Mouse (Mus musculus) neural tube, embryonic 15.5 days (tissue): ENCODE data around the gene Olfr1290. TPM values are rescaled to one million over a fixed set of nuclear protein-coding genes. Genes with fewer than 3 reads are reported as not detected.

Experiments used
- ATAC-seq: fragments of 200-750 bp; cut with Nextera tagmentation; 2 replicates; pipeline ENCODE4 v1.8.0; 2017; ENCODE audit warnings: mild to moderate bottlenecking, moderate TSS enrichment, moderate library complexity; ENCODE audit not compliant: low FRiP score
- H3K27ac ChIP-seq: fragments of 300-500 bp; sonication (generic); replicated peaks from 2 replicates; pipeline ENCODE4 v1.5.1; 2015; ENCODE audit warnings: mild to moderate bottlenecking, inconsistent platforms
- H3K27me3 ChIP-seq: fragments of 300-500 bp; sonication (generic); replicated peaks from 2 replicates; pipeline ENCODE4 v1.6.1; 2015; ENCODE audit warnings: inconsistent platforms
- H3K36me3 ChIP-seq: fragments of 300-500 bp; sonication (generic); 2 replicates; pipeline ENCODE4 v1.6.1; 2015; ENCODE audit warnings: inconsistent platforms
- H3K4me1 ChIP-seq: fragments of 300-500 bp; sonication (generic); 2 replicates; pipeline ENCODE4 v1.6.1; 2015; ENCODE audit warnings: inconsistent platforms
- H3K4me2 ChIP-seq: fragments of 300-500 bp; sonication (generic); 2 replicates; pipeline ENCODE4 v1.6.1; 2015; ENCODE audit warnings: inconsistent platforms, mild to moderate bottlenecking, moderate library complexity
- H3K4me3 ChIP-seq: fragments of 300-500 bp; sonication (generic); replicated peaks from 2 replicates; pipeline ENCODE4 v1.5.1; 2015; ENCODE audit warnings: mild to moderate bottlenecking, inconsistent platforms
- H3K9ac ChIP-seq: fragments of 300-500 bp; sonication (generic); replicated peaks from 2 replicates; pipeline ENCODE4 v1.6.1; 2015; ENCODE audit warnings: mild to moderate bottlenecking, inconsistent platforms
- H3K9me3 ChIP-seq: fragments of 300-500 bp; sonication (generic); replicated peaks from 2 replicates; pipeline ENCODE4 v1.6.1; 2016; ENCODE audit warnings: inconsistent platforms
- WGBS: fragments of 180-500 bp; shearing (Covaris S2); methylation state at CpG from one replicate; pipeline ENCODE4 v1.1.7; 2015; ENCODE audit warnings: mixed read lengths; 5-methylcytosine and 5-hydroxymethylcytosine counted together
- polyA plus RNA-seq: library from polyadenylated mRNA; unstranded; fragments of >200 nt; fragmentation: Nextera tagmentation; extraction: Ambion mirVana; gene quantifications from 2 replicates; pipeline ENCODE4 v1.2.1, GENCODE M21; 2015

The Olfr1290 gene
- polyA plus RNA-seq: not detected in 2 replicates

- Histone ChIP-seq H3K9me3 (no peaks in the 10 kb centered on the region), H3K9ac (no peak within 1 kb of the TSS), H3K27me3 (no peaks in the 10 kb centered on the region), H3K27ac (no peak within 1 kb of the TSS), H3K4me2 (no peak within 1 kb of the TSS), H3K36me3 (no peaks in the 10 kb centered on the region), H3K4me1 (no peaks in the 10 kb centered on the region), H3K4me3 (no peak within 1 kb of the TSS)
- no peak for ATAC-seq
- 87% methylated on average over 5 of the region's 5 CpGs for WGBS
These were observed at the start of gene Olfr1290 for GRCm38 (mm10) chr2:111493729-111494128. Gene Olfr1290, minus strand, starts transcription at chr2:111493829.

- Histone ChIP-seq H3K4me2 (no peak within 1 kb of the TSS), H3K9me3 (no peaks in the 10 kb centered on the region), H3K27me3 (no peaks in the 10 kb centered on the region), H3K9ac (no peak within 1 kb of the TSS), H3K4me3 (no peak within 1 kb of the TSS), H3K27ac (no peak within 1 kb of the TSS), H3K4me1 (no peaks in the 10 kb centered on the region), H3K36me3 (no peaks in the 10 kb centered on the region)
- 62% methylated on average over 1 of the region's 1 CpGs for WGBS
- no peak for ATAC-seq
These were observed 46.6 kb upstream of the Olfr1290 start, which contains the start of gene Olfr1294 for GRCm38 (mm10) chr2:111540191-111540590. Gene Olfr1294, minus strand, starts transcription at chr2:111540291.

DNA sequence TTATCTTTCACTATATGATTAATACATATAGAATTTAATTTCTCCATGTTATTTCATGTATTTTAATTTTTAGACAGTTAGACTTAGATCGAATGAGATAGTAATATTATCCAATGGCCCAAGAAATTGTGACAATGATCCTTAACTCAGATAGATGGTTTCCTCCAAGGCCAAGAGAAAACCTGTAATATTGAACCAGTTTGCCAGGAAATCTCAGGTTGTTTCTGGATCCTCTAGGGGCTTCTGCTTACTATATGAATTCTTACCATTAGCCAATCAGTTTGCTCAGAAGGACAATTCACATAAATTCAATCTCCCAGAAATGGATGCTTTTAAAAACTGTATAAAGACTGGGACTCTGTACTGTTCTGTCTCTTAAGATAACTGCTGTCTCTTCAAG lies 31.3 kb upstream of the Olfr1290 start, which contains the start of gene Olfr1293-ps:
TSS of gene Olfr1293-ps (plus strand) at position 301 of the 400 bp plus-strand sequence.
- Histone ChIP-seq H3K27ac (no peak within 1 kb of the TSS), H3K4me3 (no peak within 1 kb of the TSS), H3K27me3 (no peaks in the 10 kb centered on the region), H3K36me3 (no peaks in the 10 kb centered on the region), H3K4me2 (no peak within 1 kb of the TSS), H3K9me3 (no peaks in the 10 kb centered on the region), H3K9ac (no peak within 1 kb of the TSS), H3K4me1 (no peaks in the 10 kb centered on the region)
- 81% methylated on average over 1 of the region's 1 CpGs for WGBS
- ATAC-seq: no peak

GRCm38 (mm10) chr2:111517451-111517850 lies 23.8 kb upstream of the Olfr1290 start:
- Histone ChIP-seq H3K27me3 (no peaks in the 10 kb centered on the region), H3K4me1 (no peaks in the 10 kb centered on the region), H3K27ac (no peak overlapping the region), H3K9me3 (0 out of 2 replicates have a peak, but pooled peaks cover 3% of the 10 kb centered on the region), H3K4me3 (no peak overlapping the region), H3K36me3 (no peaks in the 10 kb centered on the region), H3K9ac (no peak overlapping the region), H3K4me2 (no peak overlapping the region)
- no peak for ATAC-seq
- WGBS: 90% methylated on average over 10 of the region's 10 CpGs

DNA sequence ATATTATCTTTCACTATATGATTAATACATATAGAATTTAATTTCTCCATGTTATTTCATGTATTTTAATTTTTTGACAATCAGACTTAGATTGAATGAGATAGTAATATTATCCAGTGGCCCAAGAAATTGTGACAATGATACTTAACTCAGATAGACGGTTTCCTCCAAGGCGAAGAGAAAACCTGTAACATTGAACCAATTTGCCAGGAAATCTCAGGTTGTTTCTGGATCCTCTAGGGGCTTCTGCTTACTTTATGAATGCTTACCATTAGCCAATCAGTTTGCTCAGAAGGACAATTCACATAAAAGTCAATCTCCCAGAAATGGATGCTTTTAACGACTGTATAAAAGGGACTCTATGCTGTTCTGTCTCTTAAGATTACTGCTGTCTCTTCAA lies 3.3 kb upstream of the Olfr1290 start, which contains the start of gene Olfr1291-ps1:
TSS of gene Olfr1291-ps1 (plus strand) at position 301 of the 400 bp plus-strand sequence.
- H3K4me2 ChIP-seq: no peak within 1 kb of the TSS
- H3K4me1 ChIP-seq: no peaks in the 10 kb centered on the region
- ATAC-seq: no peak
- H3K36me3 ChIP-seq: no peaks in the 10 kb centered on the region
- 91% methylated on average over 3 of the region's 3 CpGs for WGBS
- no peaks in the 10 kb centered on the region for H3K27me3 ChIP-seq
- no peak within 1 kb of the TSS for H3K4me3 ChIP-seq
- H3K9me3 ChIP-seq: no peaks in the 10 kb centered on the region
- H3K27ac ChIP-seq: no peak within 1 kb of the TSS
- no peak within 1 kb of the TSS for H3K9ac ChIP-seq

GRCm38 (mm10) chr2:111480519-111480918 lies 13.1 kb downstream of the Olfr1290 start, which contains the start of gene Olfr1289:
Gene Olfr1289, plus strand, starts transcription at chr2:111480819.
- Histone ChIP-seq H3K36me3 (no peaks in the 10 kb centered on the region), H3K27me3 (no peaks in the 10 kb centered on the region), H3K27ac (no peak within 1 kb of the TSS), H3K4me1 (no peaks in the 10 kb centered on the region), H3K9me3 (no peaks in the 10 kb centered on the region), H3K4me3 (no peak within 1 kb of the TSS), H3K9ac (no peak within 1 kb of the TSS), H3K4me2 (no peak within 1 kb of the TSS)
- ATAC-seq: no peak
- WGBS: 80% methylated on average over 1 of the region's 1 CpGs

- WGBS: 94% methylated on average over 1 of the region's 1 CpGs
- Histone ChIP-seq H3K27me3 (no peaks in the 10 kb centered on the region), H3K4me3 (no peak within 1 kb of the TSS), H3K9ac (no peak within 1 kb of the TSS), H3K4me2 (no peak within 1 kb of the TSS), H3K27ac (no peak within 1 kb of the TSS), H3K36me3 (no peaks in the 10 kb centered on the region), H3K9me3 (no peaks in the 10 kb centered on the region), H3K4me1 (no peaks in the 10 kb centered on the region)
- ATAC-seq: no peak
These were observed 19.8 kb downstream of the Olfr1290 start, which contains the start of gene Olfr1288 for GRCm38 (mm10) chr2:111473801-111474200. Gene Olfr1288, plus strand, starts transcription at chr2:111474101.

GRCm38 (mm10) chr2:111448842-111449241 lies 44.8 kb downstream of the Olfr1290 start, which contains the start of gene Olfr1287:
Gene Olfr1287, plus strand, starts transcription at chr2:111449142.
- 66% methylated on average over 1 of the region's 1 CpGs for WGBS
- no peaks in the 10 kb centered on the region for H3K27me3 ChIP-seq
- H3K9me3 ChIP-seq: no peaks in the 10 kb centered on the region
- no peaks in the 10 kb centered on the region for H3K4me1 ChIP-seq
- no peak for ATAC-seq
- H3K27ac ChIP-seq: no peak within 1 kb of the TSS
- H3K4me2 ChIP-seq: no peak within 1 kb of the TSS
- no peak within 1 kb of the TSS for H3K9ac ChIP-seq
- no peak within 1 kb of the TSS for H3K4me3 ChIP-seq
- no peaks in the 10 kb centered on the region for H3K36me3 ChIP-seq

Other genes with a start within 250 kb of the Olfr1290 start
- gene Olfr1276, start 239.3 kb downstream of the Olfr1290 start, polyA plus RNA-seq: not detected in 2 replicates
- not detected in 2 replicates for gene Olfr1277, start 219.7 kb downstream of the Olfr1290 start, polyA plus RNA-seq
- not detected in 2 replicates for gene Olfr1278, start 203.7 kb downstream of the Olfr1290 start, polyA plus RNA-seq
- gene Olfr1279, start 193.2 kb downstream of the Olfr1290 start, polyA plus RNA-seq: not detected in 2 replicates
- not detected in 2 replicates for gene Olfr1280, start 179.8 kb downstream of the Olfr1290 start, polyA plus RNA-seq
- gene Olfr1281, start 167.3 kb downstream of the Olfr1290 start, polyA plus RNA-seq: not detected in 2 replicates
- not detected in 2 replicates for gene Olfr1282, start 157.8 kb downstream of the Olfr1290 start, polyA plus RNA-seq
- gene Olfr1283, start 127.0 kb downstream of the Olfr1290 start, polyA plus RNA-seq: not detected in 2 replicates
- not detected in 2 replicates for gene Olfr1284, start 118.3 kb downstream of the Olfr1290 start, polyA plus RNA-seq
- gene Olfr1286, start 70.7 kb downstream of the Olfr1290 start, polyA plus RNA-seq: not detected in 2 replicates
- not detected in 2 replicates for gene Olfr1287, start 44.7 kb downstream of the Olfr1290 start, polyA plus RNA-seq
- gene Olfr1288, start 19.7 kb downstream of the Olfr1290 start, polyA plus RNA-seq: not detected in 2 replicates
- not detected in 2 replicates for gene Olfr1289, start 13.0 kb downstream of the Olfr1290 start, polyA plus RNA-seq
- not detected in 2 replicates for gene Olfr1291-ps1, start 3.4 kb upstream of the Olfr1290 start, polyA plus RNA-seq
- gene Olfr1293-ps, start 31.4 kb upstream of the Olfr1290 start, polyA plus RNA-seq: not detected in 2 replicates
- not detected in 2 replicates for gene Olfr1294, start 46.5 kb upstream of the Olfr1290 start, polyA plus RNA-seq
- gene Olfr1295, start 75.9 kb upstream of the Olfr1290 start, polyA plus RNA-seq: not detected in 2 replicates
- not detected in 2 replicates for gene Olfr1297, start 132.7 kb upstream of the Olfr1290 start, polyA plus RNA-seq
- gene Olfr1298, start 155.4 kb upstream of the Olfr1290 start, polyA plus RNA-seq: not detected in 2 replicates
- gene Olfr1299, start 167.6 kb upstream of the Olfr1290 start, polyA plus RNA-seq: not detected in 2 replicates